Mouse (Mus musculus) CH12F3 (cell line): Measurements from ENCODE around the gene Pax5.

Experiments
- in situ Hi-C: fragments of 300-500 bp; cut with MboI; formaldehyde crosslinking; loops from 2 replicates; pipeline ENCODE4 v1.14.3; 2020; ENCODE audit warnings: low sequenced_read_pairs

The Pax5 gene

DNA sequence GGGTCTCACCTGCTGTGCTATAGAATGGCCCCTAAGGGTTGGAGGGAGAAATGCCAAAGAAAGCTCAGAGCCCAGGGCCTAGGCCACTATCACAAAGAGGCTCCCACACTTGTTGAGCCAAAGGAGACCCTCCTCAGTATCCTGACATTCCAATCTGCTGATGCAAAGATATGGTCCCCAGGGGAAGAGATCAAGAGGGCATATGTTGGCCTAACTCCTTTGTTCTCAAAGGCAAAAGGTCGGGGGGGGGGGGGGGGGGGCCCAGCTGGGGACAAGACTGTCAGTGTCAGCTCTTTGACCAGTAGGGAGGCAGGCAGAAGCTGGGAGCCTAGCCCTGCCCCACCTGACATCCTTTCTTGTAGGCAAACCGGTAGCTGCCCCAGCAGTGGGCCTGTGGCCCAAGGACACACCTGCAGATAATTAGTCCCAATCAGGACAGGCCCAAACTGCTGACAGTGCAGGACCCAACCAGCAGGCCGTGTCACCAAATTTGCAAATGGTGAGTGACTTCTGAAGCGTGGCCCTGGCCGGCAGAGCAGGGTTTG lies 108.0 kb downstream of the Pax5 start:
- in situ Hi-C loops, result no loop called here

- in situ Hi-C loops, result no loop called here
Observed at GRCm38 (mm10) chr4:44601370-44601769, 108.9 kb downstream of the Pax5 start.

- in situ Hi-C loops, result no loop called here
Observed at GRCm38 (mm10) chr4:44600875-44601274, 109.4 kb downstream of the Pax5 start.

- in situ Hi-C loops, result no loop called here
Observed at GRCm38 (mm10) chr4:44597965-44598364, 112.3 kb downstream of the Pax5 start.

DNA sequence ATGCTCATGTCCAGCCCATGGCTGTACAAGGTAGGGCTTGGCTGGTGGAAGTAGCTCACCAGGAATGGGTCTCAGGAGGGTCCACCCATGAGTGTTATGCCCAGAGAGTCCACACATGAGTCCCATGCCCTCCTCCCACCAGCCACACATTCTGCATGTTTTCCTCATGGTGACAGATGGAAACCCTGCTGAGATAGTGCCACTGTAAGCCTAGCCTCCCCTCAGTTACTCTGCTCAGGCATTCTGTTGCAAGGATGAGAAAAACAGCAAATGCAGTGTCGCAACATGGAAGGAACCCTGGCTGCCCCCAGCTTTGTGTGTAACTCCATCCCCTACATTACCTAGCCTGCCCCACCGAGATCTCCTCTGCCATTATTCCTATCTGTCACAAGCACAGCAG lies 117.2 kb downstream of the Pax5 start:
- in situ Hi-C loops, result no loop called here

DNA sequence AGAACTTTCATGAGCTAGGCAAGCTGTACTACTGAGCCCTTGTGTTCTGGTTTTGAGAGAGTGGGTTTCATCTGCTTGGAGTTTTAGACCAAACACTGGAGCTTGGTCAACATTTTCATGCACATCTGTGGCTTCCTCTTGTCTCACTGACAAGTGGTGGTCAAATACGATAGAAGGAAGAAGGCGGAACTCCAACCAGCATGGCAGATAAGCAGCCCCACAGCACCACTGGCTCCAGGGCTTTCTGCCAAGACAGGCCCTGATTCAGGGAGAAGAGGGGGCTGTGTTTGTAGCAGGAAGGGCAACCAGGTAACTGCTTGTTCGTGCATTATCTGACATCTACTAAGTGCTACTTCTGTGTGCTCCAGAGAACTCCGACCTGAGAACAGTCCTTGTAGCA lies 127.6 kb downstream of the Pax5 start:
- in situ Hi-C loops, result no loop called here

- in situ Hi-C loops, result no loop called here
Observed at GRCm38 (mm10) chr4:44578591-44578990, 131.7 kb downstream of the Pax5 start.

GRCm38 (mm10) chr4:44577293-44577692 lies 133.0 kb downstream of the Pax5 start:
- in situ Hi-C loops, result no loop called here

- in situ Hi-C loops, result no loop called here
Observed at GRCm38 (mm10) chr4:44576786-44577185, 133.5 kb downstream of the Pax5 start.

- in situ Hi-C loops, result no loop called here
Observed at GRCm38 (mm10) chr4:44573017-44573416, 137.3 kb downstream of the Pax5 start.

DNA sequence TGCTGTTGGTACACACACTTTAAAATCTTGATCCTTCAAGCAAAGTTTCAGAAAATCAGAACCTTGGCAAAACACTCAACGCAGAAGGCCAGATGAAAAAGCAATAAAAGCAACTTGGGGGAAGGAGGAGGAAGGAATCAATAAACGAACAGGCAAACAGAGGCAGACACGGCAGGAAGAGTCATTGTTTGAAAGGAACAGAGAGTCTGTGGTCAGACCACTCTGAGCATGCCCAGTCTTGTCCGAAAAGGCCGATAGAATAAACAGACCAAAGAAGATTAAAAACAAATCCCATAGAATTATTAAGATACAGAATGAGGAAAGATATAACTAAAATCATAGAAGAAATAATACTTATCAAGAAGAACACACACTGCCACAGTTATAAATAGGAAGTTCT lies 137.9 kb downstream of the Pax5 start:
- in situ Hi-C loops, result no loop called here

GRCm38 (mm10) chr4:44569138-44569537 lies 141.1 kb downstream of the Pax5 start:
- in situ Hi-C loops, result no loop called here

DNA sequence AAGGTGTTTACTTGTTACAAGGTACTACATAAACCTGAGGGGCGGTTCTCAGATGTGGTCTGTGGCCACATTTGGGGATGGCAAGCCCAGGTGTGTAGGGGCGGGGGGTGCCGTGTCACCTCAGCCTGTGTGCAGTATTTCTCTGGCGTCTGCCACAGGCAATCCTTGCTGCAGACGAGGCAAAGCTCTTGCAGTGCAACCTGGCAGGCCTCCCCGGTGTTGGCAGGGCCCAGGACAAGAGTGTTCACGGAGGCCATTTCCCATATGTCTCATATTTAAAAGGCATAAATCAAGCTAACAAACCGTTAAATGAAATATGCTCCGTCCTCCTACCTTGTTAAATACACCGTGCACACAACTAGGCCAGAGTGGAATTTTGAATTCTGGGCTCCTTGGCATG lies 141.6 kb downstream of the Pax5 start:
- in situ Hi-C loops, result no loop called here

DNA sequence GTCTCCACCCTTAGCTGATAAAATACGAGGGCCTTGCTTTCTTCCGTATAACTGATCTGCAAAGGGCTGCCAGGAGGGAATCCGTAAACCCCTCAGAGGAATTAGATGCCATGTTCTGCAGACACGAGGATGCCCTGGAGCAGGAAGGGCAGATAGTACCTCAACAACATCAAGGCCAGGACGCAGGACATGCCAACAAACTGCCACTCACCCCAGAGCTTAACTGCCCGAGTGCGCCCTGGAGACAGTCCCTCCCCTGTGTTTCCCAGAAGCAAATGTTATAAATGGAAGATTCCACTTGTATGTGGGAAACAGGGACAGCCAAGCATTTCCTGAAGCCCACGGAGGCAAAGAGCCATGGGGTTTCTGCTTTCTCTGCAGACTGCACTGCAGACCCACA lies 143.9 kb downstream of the Pax5 start:
- in situ Hi-C loops, result no loop called here

DNA sequence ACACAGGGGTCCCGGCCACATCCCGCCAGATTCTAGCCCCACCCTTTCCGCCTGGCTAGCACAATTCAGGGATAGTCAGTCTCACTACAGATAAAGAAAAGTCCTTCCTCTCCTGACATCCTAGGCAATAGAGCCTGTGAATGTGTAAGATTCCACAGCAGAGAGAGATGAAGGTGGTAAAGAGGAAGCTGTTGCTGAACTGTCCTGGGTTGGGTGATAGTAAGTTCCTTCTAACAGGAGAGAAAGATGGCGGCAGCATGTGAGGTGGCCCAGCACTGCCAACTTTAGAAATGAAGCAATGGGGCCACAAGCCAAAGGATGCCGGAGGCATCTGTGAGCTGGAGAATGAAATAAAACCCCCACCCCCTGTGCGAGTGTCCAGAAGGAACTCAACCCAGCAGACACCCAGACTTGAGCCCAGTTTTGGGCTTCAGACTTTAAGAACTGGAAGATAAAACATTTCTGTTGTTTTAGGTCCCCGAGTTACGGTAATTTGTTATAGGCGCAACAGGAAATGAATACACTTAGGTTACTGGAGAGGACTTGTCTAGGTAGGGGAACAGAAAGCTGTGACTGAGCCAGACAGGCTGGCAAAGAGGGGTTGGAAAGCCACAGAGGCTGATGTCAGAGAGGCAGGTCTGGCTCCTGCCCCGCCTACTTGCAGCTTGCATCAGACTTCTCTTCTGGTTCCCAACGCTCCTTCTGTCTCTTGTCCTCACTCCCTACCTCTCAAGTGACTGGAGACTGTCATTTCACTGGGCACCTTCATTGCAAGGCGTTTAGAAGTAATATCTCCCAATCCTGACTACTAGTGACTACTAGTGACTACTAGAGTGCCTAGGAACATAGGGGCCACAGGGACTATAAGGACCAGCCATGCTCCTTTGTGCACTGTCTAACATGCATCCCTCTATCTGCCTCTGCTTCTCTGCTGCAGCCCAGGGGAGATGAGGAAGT lies 144.9 kb downstream of the Pax5 start:
- in situ Hi-C loops, result no loop called here

DNA sequence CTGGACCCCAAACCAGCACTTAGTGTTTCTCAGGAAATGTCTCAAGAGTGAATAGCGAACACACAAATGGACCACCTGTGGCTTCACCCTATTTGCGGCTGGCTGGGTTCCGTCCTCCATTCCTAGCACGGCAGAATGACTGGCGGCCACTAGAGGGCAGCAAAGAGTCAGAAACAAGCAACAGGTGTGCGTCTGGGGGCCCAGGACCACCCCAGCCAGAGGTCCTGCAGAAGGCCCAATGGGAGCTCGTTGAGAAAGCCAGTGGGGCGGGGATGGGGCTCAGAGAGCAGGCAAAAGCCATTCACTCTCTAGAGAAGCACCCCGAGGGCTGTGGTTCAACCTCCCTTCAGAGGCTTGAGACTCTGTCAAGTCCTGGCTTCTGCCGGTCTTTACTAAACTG lies 145.7 kb downstream of the Pax5 start:
- in situ Hi-C loops, result no loop called here

- in situ Hi-C loops, result no loop called here
Observed at GRCm38 (mm10) chr4:44560956-44561355, 149.3 kb downstream of the Pax5 start.

DNA sequence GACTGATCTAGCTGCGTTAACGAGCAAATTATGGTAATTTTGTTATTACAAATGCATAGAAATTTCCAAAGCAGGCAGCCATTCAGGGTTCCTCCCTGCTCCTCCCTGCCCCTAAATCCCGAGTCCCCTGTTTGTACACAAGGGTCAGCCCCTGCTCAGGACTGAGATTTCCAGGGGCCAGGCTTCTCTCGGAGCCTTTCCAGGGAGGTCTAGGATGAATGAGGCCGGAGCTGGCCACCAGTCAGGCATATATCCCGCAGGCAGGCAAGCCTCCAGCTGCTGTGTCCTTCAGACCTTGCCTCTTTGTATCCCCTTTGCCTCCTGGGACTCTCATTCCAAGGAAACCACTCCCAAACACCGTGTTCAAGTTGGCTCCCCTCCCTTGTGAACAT lies 151.7 kb downstream of the Pax5 start:
- in situ Hi-C loops, result no loop called here

DNA sequence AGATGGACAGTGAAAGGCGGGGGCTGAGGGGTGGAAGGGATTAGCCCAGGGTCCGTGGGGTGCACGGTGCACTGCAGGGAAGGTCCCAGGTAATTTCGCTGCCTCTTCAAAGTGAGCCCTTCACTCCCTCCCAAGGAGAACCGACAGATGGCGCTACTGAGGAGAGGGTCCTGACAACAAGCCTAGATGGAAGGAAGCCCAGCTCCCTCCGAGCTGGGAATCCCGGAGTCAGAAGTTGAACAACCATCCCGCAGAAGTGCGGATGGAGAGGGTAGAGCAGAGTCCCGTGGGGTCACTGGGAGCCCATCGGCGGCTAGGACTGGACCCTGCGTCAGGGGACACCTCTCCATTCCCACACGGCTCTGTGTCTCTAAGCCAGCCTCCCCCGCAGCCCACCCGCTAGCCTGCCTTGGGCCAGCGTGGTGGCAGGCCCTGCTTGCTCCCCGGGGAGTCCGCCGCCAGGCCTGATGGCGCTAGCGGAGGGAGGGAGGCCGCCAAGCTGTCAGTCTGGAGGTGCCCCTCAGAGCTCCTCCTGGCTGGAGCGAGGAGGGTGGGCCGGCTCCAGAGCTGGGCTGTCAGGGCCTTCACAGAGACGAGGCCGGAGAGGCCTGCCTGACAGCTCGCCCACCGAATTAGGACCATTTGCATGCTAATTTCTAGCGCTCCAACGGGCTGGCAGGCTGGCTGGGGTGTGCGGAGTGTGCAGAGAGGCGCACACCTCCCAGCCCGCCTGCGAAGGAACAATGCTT lies 152.3 kb downstream of the Pax5 start:
- in situ Hi-C loops, result no loop called here

GRCm38 (mm10) chr4:44556586-44557281 lies 153.6 kb downstream of the Pax5 start:
- in situ Hi-C loops, result no loop called here

DNA sequence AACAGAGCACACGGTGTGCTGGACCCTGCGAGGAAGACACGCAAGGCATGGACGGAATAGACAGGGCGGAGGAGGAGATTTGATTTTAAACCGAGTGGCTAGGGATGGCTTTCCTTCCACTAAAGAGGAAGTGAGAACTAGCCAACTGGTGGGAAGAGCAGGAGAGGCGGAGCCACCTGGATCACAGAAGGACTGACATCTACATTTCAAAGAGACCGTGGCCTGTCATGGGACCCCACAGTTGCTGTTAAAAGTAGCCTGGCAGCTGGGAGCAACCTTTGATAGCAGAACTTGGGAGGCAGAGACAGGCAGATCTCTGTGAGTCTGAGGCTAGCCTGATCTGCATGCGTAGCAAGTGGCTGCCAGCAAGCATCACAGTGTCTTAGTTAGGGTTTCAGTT lies 154.7 kb downstream of the Pax5 start:
- in situ Hi-C loops, result no loop called here
